Mouse (Mus musculus) liver, postnatal 0 days (tissue): ENCODE data around the gene Gja5. TPM values are rescaled to one million over a fixed set of nuclear protein-coding genes. Genes with fewer than 3 reads are reported as not detected.
"Not testable (repeated sequence)": the region's sequence is repeated elsewhere in the genome, so short reads cannot be mapped to it uniquely, and the experiment has no call there.

ENCODE experiments used
- ATAC-seq: fragments of 200-750 bp; cut with Nextera tagmentation; 2 replicates; pipeline ENCODE4 v1.8.0; 2017; ENCODE audit warnings: mild to moderate bottlenecking, moderate library complexity
- DNase-seq: peaks from one replicate; pipeline ENCODE4 v3.0.0-alpha.2; 2016
- H3K27ac ChIP-seq: fragments of 300-500 bp; sonication (generic); 2 replicates; pipeline ENCODE4 v1.5.1; 2014; ENCODE audit warnings: antibody characterized with exemption, moderate library complexity, mild to moderate bottlenecking, low read depth
- H3K27me3 ChIP-seq: fragments of 300-500 bp; sonication (generic); 2 replicates; pipeline ENCODE4 v1.6.1; 2014; ENCODE audit warnings: low read length, control low read depth, mixed read lengths; ENCODE audit not compliant: insufficient read depth
- H3K36me3 ChIP-seq: fragments of 300-500 bp; sonication (generic); replicated peaks from 2 replicates; pipeline ENCODE4 v1.6.1; 2014; ENCODE audit warnings: mild to moderate bottlenecking, control low read depth, low read length, moderate library complexity, mixed read lengths; ENCODE audit not compliant: insufficient read depth
- H3K4me1 ChIP-seq: fragments of 300-500 bp; sonication (generic); 2 replicates; pipeline ENCODE4 v1.6.1; 2014; ENCODE audit warnings: antibody characterized with exemption, mild to moderate bottlenecking, control low read depth; ENCODE audit not compliant: insufficient read depth
- H3K4me2 ChIP-seq: fragments of 300-500 bp; sonication (generic); 2 replicates; pipeline ENCODE4 v1.6.1; 2014; ENCODE audit warnings: low read depth, mild to moderate bottlenecking, low read length, moderate library complexity, mixed read lengths
- H3K4me3 ChIP-seq: fragments of 300-500 bp; sonication (generic); 2 replicates; pipeline ENCODE4 v1.5.1; 2014; ENCODE audit warnings: low read depth, low read length
- H3K9ac ChIP-seq: fragments of 300-500 bp; sonication (generic); replicated peaks from 2 replicates; pipeline ENCODE4 v1.6.1; 2014; ENCODE audit warnings: mild to moderate bottlenecking, moderate library complexity
- H3K9me3 ChIP-seq: fragments of 300-500 bp; sonication (generic); 2 replicates; pipeline ENCODE4 v1.6.1; 2016; ENCODE audit warnings: mild to moderate bottlenecking, control low read depth, low read length, mixed read lengths
- CTCF ChIP-seq: sonication (generic); IDR thresholded peaks from 2 replicates; pipeline ENCODE4 v1.5.1; 2016; ENCODE audit warnings: antibody characterized with exemption, low read depth
- EP300 ChIP-seq: IDR thresholded peaks from 2 replicates; pipeline ENCODE4 v1.6.1; 2016; ENCODE audit warnings: antibody characterized with exemption, low read depth, mild to moderate bottlenecking
- WGBS: fragments of 180-500 bp; shearing (Covaris S2); extraction: QIAGEN DNeasy Blood & Tissue Kit; methylation state at CpG from one replicate; pipeline ENCODE4 v1.1.7; 2014; ENCODE audit not compliant: insufficient replicate concordance; 5-methylcytosine and 5-hydroxymethylcytosine counted together
- polyA plus RNA-seq: library from polyadenylated mRNA; unstranded; fragments of >200 nt; fragmentation: Nextera tagmentation; extraction: Ambion mirVana; gene quantifications from 2 replicates; pipeline ENCODE4 v1.2.1, GENCODE M21; 2015

The Gja5 gene
- polyA plus RNA-seq, 1 experiment from 2014 or later, result 1.4 TPM

GRCm38 (mm10) chr3:97058704-97059103, 154.2 kb downstream of the Gja5 start:
- no peaks in the 10 kb centered on the region for H3K27me3 ChIP-seq
- no peak overlapping the region for H3K9ac ChIP-seq
- DNase-seq (no peak), ATAC-seq (no peak)
- no peak overlapping the region for H3K27ac ChIP-seq
- no peaks in the 10 kb centered on the region for H3K36me3 ChIP-seq
- H3K4me1 ChIP-seq, result no peaks in the 10 kb centered on the region
- no peak overlapping the region for H3K4me3 ChIP-seq
- no peaks in the 10 kb centered on the region for H3K9me3 ChIP-seq
- no peak for TF ChIP-seq CTCF
- no peak for TF ChIP-seq EP300
- 74% methylated on average over 5 of the region's 5 CpGs for WGBS
- no peak overlapping the region for H3K4me2 ChIP-seq

GRCm38 (mm10) chr3:97060119-97060518, 155.6 kb downstream of the Gja5 start:
- no peak for ATAC-seq
- TF ChIP-seq CTCF (no peak), EP300 (no peak)
- no peak for DNase-seq
- WGBS, result 81% methylated on average over 4 of the region's 4 CpGs
- no peaks in the 10 kb centered on the region for H3K36me3 ChIP-seq
- H3K4me3 ChIP-seq, result no peak overlapping the region
- no peaks in the 10 kb centered on the region for H3K4me1 ChIP-seq
- no peaks in the 10 kb centered on the region for H3K27me3 ChIP-seq
- no peaks in the 10 kb centered on the region for H3K9me3 ChIP-seq
- H3K4me2 ChIP-seq, result no peak overlapping the region
- no peak overlapping the region for H3K27ac ChIP-seq
- no peak overlapping the region for H3K9ac ChIP-seq

DNA sequence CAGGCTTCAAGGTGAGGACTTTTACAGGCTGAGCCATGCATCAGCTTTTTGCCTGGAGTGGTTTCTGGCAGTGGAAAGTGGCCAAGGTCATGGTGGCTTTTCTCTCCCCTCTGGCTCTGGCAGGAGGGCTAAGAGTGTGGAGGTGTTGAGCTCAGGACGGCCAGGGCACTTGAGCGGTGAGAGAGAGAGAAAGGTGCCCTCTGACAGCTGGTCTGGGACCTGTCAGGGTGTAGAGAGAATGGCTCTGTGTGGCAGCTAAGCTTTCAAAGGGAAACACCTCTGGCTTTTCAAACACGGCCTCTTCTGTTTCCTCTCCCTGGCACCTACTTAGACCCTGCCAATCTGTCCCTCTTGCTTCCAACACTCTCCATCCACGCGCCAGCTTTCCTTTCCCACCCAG, 158.3 kb downstream of the Gja5 start:
- no peak for TF ChIP-seq EP300
- no peak overlapping the region for H3K27ac ChIP-seq
- H3K4me2 ChIP-seq, result no peak overlapping the region
- H3K4me3 ChIP-seq, result no peak overlapping the region
- DNase-seq, result no peak
- ATAC-seq, result no peak
- H3K36me3 ChIP-seq, result no peaks in the 10 kb centered on the region
- WGBS, result 73% methylated on average over 5 of the region's 5 CpGs
- H3K9ac ChIP-seq, result no peak overlapping the region
- no peaks in the 10 kb centered on the region for H3K9me3 ChIP-seq
- H3K4me1 ChIP-seq, result no peaks in the 10 kb centered on the region
- H3K27me3 ChIP-seq, result no peaks in the 10 kb centered on the region

- H3K4me3 ChIP-seq, result no peak overlapping the region
- H3K36me3 ChIP-seq, result no peaks in the 10 kb centered on the region
- H3K27me3 ChIP-seq, result no peaks in the 10 kb centered on the region
- no peaks in the 10 kb centered on the region for H3K4me1 ChIP-seq
- H3K4me2 ChIP-seq, result no peak overlapping the region
- ATAC-seq, result no peak
- H3K9me3 ChIP-seq, result no peaks in the 10 kb centered on the region
- H3K27ac ChIP-seq, result no peak overlapping the region
- no peak for TF ChIP-seq CTCF
- no peak for TF ChIP-seq EP300
- DNase-seq, result no peak
- WGBS, result 60% methylated on average over 6 of the region's 6 CpGs
- no peak overlapping the region for H3K9ac ChIP-seq
These were observed 159.6 kb downstream of the Gja5 start for GRCm38 (mm10) chr3:97064046-97064445.

GRCm38 (mm10) chr3:97069589-97069988, 165.1 kb downstream of the Gja5 start:
- not testable (repeated sequence) for H3K9me3 ChIP-seq, DNase-seq, H3K36me3 ChIP-seq, H3K4me1 ChIP-seq, H3K4me3 ChIP-seq, H3K9ac ChIP-seq, ATAC-seq, H3K27me3 ChIP-seq, H3K4me2 ChIP-seq, H3K27ac ChIP-seq
- WGBS, result 80% methylated on average over 7 of the region's 7 CpGs

- not testable (repeated sequence) for H3K4me1 ChIP-seq, H3K27me3 ChIP-seq, H3K27ac ChIP-seq, H3K4me3 ChIP-seq, DNase-seq, H3K9me3 ChIP-seq, H3K36me3 ChIP-seq, H3K9ac ChIP-seq, H3K4me2 ChIP-seq, ATAC-seq
- 65% methylated on average over 9 of the region's 9 CpGs for WGBS
These were observed 167.4 kb downstream of the Gja5 start for GRCm38 (mm10) chr3:97071916-97072315.

DNA sequence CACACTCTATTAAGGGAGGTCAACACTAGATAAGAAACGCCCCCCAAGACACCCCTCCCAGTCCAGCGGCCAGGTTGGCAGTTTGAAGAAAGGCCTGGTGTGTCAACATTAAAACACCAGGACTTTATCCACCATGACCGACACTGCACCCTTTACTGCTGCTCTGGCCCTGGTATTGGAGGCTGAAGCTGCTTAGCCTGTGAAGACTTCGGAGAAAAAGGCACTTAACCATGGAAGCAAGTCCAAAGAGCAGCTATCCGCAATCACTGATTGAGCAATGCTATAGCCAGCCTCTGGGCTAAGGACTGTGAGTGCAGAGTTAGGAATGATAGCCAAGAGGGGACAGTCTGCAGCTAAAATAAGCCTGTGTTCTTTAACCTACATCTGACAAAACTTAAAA, 167.9 kb downstream of the Gja5 start:
- not testable (repeated sequence) for H3K27ac ChIP-seq, ATAC-seq, H3K9me3 ChIP-seq, H3K4me1 ChIP-seq, H3K36me3 ChIP-seq, H3K4me2 ChIP-seq, H3K4me3 ChIP-seq, DNase-seq, H3K9ac ChIP-seq, H3K27me3 ChIP-seq
- WGBS, result 43% methylated on average over 5 of the region's 5 CpGs

DNA sequence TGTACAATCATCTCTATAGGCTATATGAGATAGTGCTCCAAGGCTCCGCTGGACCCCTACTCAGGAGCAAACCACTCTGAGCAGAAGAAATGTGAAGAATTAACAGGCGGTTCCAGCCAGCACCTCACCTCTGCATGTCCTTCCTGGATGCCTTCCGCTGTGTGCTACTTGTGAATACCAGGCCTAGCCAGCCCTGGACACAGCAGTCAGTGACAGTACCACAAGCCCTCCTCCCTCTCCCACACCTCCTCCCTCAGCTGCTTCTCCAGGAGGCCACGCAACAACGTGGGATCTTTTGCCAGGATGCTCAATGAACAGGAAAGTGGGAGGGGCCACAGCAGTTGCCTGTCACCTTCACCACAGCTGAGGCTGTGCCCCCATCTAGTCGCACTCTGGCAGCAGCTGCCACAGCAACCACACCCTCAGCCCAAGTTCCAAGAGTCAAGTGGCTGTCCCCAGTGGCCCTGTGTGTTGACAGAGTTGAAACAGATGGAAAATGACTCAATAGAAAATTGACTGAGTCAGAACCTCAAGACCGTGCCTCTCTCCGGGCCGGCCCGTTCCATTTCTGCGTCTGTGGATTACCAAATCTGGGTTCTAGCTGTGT, 171.4 kb downstream of the Gja5 start:
- H3K27me3 ChIP-seq, H3K36me3 ChIP-seq, H3K4me1 ChIP-seq, H3K9me3 ChIP-seq, DNase-seq, H3K27ac ChIP-seq, H3K4me2 ChIP-seq, H3K9ac ChIP-seq, H3K4me3 ChIP-seq: not testable (repeated sequence)
- peak; percentile 38 for ATAC-seq
- WGBS, result 32% methylated on average over 2 of the region's 11 CpGs
